In the genomic region with DNA sequence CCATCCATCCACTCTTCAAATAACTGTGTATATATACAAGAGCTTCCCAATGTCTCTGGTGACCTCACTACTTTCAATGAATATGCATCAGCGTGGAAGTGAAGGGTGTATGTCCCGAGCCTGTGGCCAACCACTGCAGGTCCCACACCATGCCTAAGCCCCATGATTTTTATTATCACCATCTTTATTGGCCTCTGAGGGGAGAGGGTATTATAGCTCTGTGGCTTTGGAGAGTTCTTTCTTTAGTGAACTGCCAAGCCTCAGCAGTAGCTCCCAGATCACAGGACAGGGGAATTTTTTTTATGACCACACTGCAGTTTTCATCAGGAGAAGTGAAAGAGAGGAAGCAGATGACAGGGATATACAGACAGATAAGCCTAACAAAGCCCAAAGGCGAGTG, we compare ENCODE assay signal across 9 mouse cellular contexts.
DNase-seq lines count a peak whose midpoint lies in the region; ATAC-seq and TF ChIP-seq lines count a peak whose summit lies in the region.
"Had no signal": no experiment of that assay in that cellular context is flagged by ENCODE, and none has a peak within 500 bp of the region (broad histone marks: within the 10 kb centered on the region; RNA-seq: fewer than 3 reads in every experiment).

No protein-coding gene starts in this region.

- DNase-seq in forebrain, embryonic 10.5 days (ENCODE audit: extremely low spot score, low spot score) = no peak
- DNase-seq in layer of hippocampus, adult 2 months (ENCODE audit: low spot score in 2 of 2) = no peak
- DNase-seq in layer of hippocampus, adult 9-10 months (ENCODE audit: low spot score) = no peak
- no peak for DNase-seq in gastrocnemius, postnatal 25 days
- DNase-seq in retina, embryonic 14.5 days (ENCODE audit: low spot score) = no peak

- H3K27me3 ChIP-seq in forebrain, embryonic 10.5 days (ENCODE audit: poor library complexity, severe bottlenecking) = no peaks in the 10 kb centered on the region
- H3K27me3 ChIP-seq in forebrain, embryonic 12.5 days = no peaks in the 10 kb centered on the region
- no peaks in the 10 kb centered on the region for H3K27me3 ChIP-seq in hindbrain, embryonic 16.5 days (replicated peaks; ENCODE audit: control insufficient read depth, insufficient read depth, low read length)
- no peaks in the 10 kb centered on the region for H3K27me3 ChIP-seq in neural tube, embryonic 13.5 days

- H3K4me1 ChIP-seq in forebrain, embryonic 10.5 days = peaks cover 22% of the 10 kb centered on the region
- peaks cover 18% of the 10 kb centered on the region for H3K4me1 ChIP-seq in forebrain, embryonic 12.5 days
- peaks cover 16% of the 10 kb centered on the region for H3K4me1 ChIP-seq in hindbrain, embryonic 16.5 days (ENCODE audit: control insufficient read depth, insufficient read depth, low read depth, low read length)
- peaks cover 49% of the 10 kb centered on the region for H3K4me1 ChIP-seq in neural tube, embryonic 13.5 days (replicated peaks)

- no peaks in the 10 kb centered on the region for H3K9me3 ChIP-seq in forebrain, embryonic 10.5 days
- no peaks in the 10 kb centered on the region for H3K9me3 ChIP-seq in forebrain, embryonic 12.5 days
- H3K9me3 ChIP-seq in hindbrain, embryonic 16.5 days (ENCODE audit: control insufficient read depth, low read length) = no peaks in the 10 kb centered on the region
- no peaks in the 10 kb centered on the region for H3K9me3 ChIP-seq in neural tube, embryonic 13.5 days

- H3K27ac ChIP-seq in forebrain, embryonic 10.5 days = peak overlapping the region; percentile 75
- H3K27ac ChIP-seq in forebrain, embryonic 12.5 days = no peak overlapping the region; the same call in 1 of the 2 replicates
- H3K27ac ChIP-seq in layer of hippocampus, adult 2 months = peak overlapping the region; percentile 46; the same call in 1 of the 2 replicates
- H3K27ac ChIP-seq in hindbrain, embryonic 16.5 days (ENCODE audit: low read depth, low read length) = peak overlapping the region; percentile 82
- peak overlapping the region; percentile 94 for H3K27ac ChIP-seq in neural tube, embryonic 13.5 days (replicated peaks)
- H3K27ac ChIP-seq: liver, embryonic 14.5 days had no signal

- H3K36me3 ChIP-seq in forebrain, embryonic 10.5 days (replicated peaks) = no peaks in the 10 kb centered on the region
- no peaks in the 10 kb centered on the region for H3K36me3 ChIP-seq in forebrain, embryonic 12.5 days (replicated peaks)
- H3K36me3 ChIP-seq in hindbrain, embryonic 16.5 days (ENCODE audit: control insufficient read depth, insufficient read depth, low read length) = no peaks in the 10 kb centered on the region
- no peaks in the 10 kb centered on the region for H3K36me3 ChIP-seq in neural tube, embryonic 13.5 days

- WGBS in forebrain, embryonic 10.5 days = 68% methylated on average over 3 of the region's 3 CpGs
- WGBS in forebrain, embryonic 12.5 days = 56% methylated on average over 3 of the region's 3 CpGs
- 55% methylated on average over 3 of the region's 3 CpGs for WGBS in hindbrain, embryonic 16.5 days
- WGBS in neural tube, embryonic 13.5 days = 37% methylated on average over 3 of the region's 3 CpGs

- no peak overlapping the region for H3K9ac ChIP-seq in forebrain, embryonic 12.5 days
- H3K9ac ChIP-seq in hindbrain, embryonic 16.5 days (ENCODE audit: low read depth, low read length) = no peak overlapping the region
- 0 out of 2 replicates have a peak overlapping the region, but pooled peaks have one; percentile 54 for H3K9ac ChIP-seq in neural tube, embryonic 13.5 days
- H3K9ac ChIP-seq: liver, embryonic 14.5 days had no signal

- no peak overlapping the region for H3K4me3 ChIP-seq in forebrain, embryonic 10.5 days
- H3K4me3 ChIP-seq in forebrain, embryonic 12.5 days (replicated peaks) = no peak overlapping the region
- H3K4me3 ChIP-seq in layer of hippocampus, adult 2 months = no peak overlapping the region
- H3K4me3 ChIP-seq in hindbrain, embryonic 16.5 days (ENCODE audit: low read length) = no peak overlapping the region
- no peak overlapping the region for H3K4me3 ChIP-seq in neural tube, embryonic 13.5 days

- no peak for ATAC-seq in forebrain, embryonic 12.5 days (ENCODE audit: low FRiP score)
- no peak for ATAC-seq in hindbrain, embryonic 16.5 days
- ATAC-seq in neural tube, embryonic 13.5 days (ENCODE audit: low read depth) = peak; percentile 30; the same call in 1 of the 2 replicates

- no peak overlapping the region for H3K4me2 ChIP-seq in forebrain, embryonic 12.5 days
- no peak overlapping the region for H3K4me2 ChIP-seq in hindbrain, embryonic 16.5 days (ENCODE audit: low read length)
- no peak overlapping the region for H3K4me2 ChIP-seq in neural tube, embryonic 13.5 days

- TF ChIP-seq CTCF in layer of hippocampus, adult 2 months (conservative IDR thresholded peaks at IDR 0.05) = no peak
